Mouse (Mus musculus): ENCODE measurements around the gene Dhx58. TPM values are rescaled to one million over a fixed set of nuclear protein-coding genes. Genes with fewer than 3 reads are reported as not detected.

Dhx58 gene
- polyA plus RNA-seq, 1 experiment = 32.0 TPM

DNA sequence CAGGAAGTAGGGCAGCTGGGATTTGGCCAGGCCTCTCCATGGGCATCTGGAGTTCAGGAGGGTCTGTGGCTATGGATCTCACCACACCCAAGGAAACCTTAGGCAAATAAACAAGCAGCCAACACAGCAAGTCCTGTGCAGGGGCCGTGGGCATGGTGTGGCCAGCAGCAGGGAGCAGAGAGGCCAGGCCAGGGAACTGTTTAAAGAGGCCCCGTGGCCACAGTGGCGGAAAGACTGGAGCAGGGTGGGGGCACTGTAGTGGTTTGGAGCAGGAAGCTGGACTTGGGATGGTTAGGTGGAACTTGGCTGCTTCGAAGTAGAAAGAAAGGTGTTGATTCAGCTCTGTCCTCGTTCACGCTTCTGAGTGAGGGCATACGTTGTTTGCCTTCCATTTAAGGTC is 16.8 kb downstream of the Dhx58 start:
- TF ChIP-seq CTCF (IDR thresholded peaks at IDR 0.05; ENCODE audit: control insufficient read depth, insufficient read depth, insufficient replicate concordance, low read depth, low read length) = no peak
- TF ChIP-seq POLR2A (IDR thresholded peaks at IDR 0.05; ENCODE audit: control insufficient read depth, low read depth, low read length) = no peak

GRCm38 (mm10) chr11:100685371-100685770 is 18.7 kb downstream of the Dhx58 start:
- Histone ChIP-seq H3K27me3 (ENCODE audit: control insufficient read depth, insufficient read depth, low read length) (no peaks in the 10 kb centered on the region), H3K4me1 (ENCODE audit: control insufficient read depth, insufficient read depth, low read length) (no peaks in the 10 kb centered on the region), H3K4me3 (ENCODE audit: control insufficient read depth, low read depth, low read length) (no peak overlapping the region), H3K27ac (ENCODE audit: control insufficient read depth, insufficient read depth, low read depth, low read length) (no peak overlapping the region), H3K36me3 (ENCODE audit: control insufficient read depth, insufficient read depth, low read length) (no peaks in the 10 kb centered on the region)
- TF ChIP-seq CTCF (IDR thresholded peaks at IDR 0.05; ENCODE audit: control insufficient read depth, insufficient read depth, insufficient replicate concordance, low read depth, low read length) = no peak

More for the DNA sequence above, 16.8 kb downstream of the Dhx58 start:
- Histone ChIP-seq H3K27ac (ENCODE audit: control insufficient read depth, insufficient read depth, low read depth, low read length) (no peak overlapping the region), H3K36me3 (ENCODE audit: control insufficient read depth, insufficient read depth, low read length) (no peaks in the 10 kb centered on the region), H3K4me3 (ENCODE audit: control insufficient read depth, low read depth, low read length) (no peak overlapping the region), H3K27me3 (ENCODE audit: control insufficient read depth, insufficient read depth, low read length) (peaks cover 6% of the 10 kb centered on the region), H3K4me1 (ENCODE audit: control insufficient read depth, insufficient read depth, low read length) (peaks cover 6% of the 10 kb centered on the region)

- H3K36me3 ChIP-seq (ENCODE audit: control insufficient read depth, insufficient read depth, low read length) = no peaks in the 10 kb centered on the region
- no peak overlapping the region for H3K27ac ChIP-seq (ENCODE audit: control insufficient read depth, insufficient read depth, low read depth, low read length)
- no peak overlapping the region for H3K4me3 ChIP-seq (ENCODE audit: control insufficient read depth, low read depth, low read length)
- TF ChIP-seq POLR2A (IDR thresholded peaks at IDR 0.05; ENCODE audit: control insufficient read depth, low read depth, low read length) (no peak), CTCF (IDR thresholded peaks at IDR 0.05; ENCODE audit: control insufficient read depth, insufficient read depth, insufficient replicate concordance, low read depth, low read length) (no peak)
- H3K4me1 ChIP-seq (ENCODE audit: control insufficient read depth, insufficient read depth, low read length) = no peaks in the 10 kb centered on the region
- H3K27me3 ChIP-seq (ENCODE audit: control insufficient read depth, insufficient read depth, low read length) = no peaks in the 10 kb centered on the region
Measured at GRCm38 (mm10) chr11:100684084-100684483, 20.0 kb downstream of the Dhx58 start.

DNA sequence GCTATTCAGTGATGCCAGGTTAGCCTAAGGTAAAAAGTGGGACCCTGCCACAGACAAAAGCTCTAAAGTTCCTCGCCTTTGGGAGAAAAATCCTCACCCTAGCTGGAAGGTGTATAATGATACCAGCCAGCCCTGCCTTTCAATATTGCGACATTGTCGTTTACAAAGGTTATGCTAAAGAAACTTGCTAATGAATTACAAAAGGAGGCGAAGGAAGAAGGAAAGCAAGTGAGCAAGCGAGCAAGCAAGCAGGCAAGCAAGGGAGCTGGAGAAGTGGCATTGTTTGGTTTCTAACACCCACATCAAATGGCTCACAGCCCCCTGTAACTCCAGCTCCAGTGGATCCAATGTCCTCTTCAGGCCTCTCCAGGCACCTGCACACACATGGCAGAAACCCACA is 21.5 kb downstream of the Dhx58 start:
- TF ChIP-seq CTCF (IDR thresholded peaks at IDR 0.05; ENCODE audit: control insufficient read depth, insufficient read depth, insufficient replicate concordance, low read depth, low read length) (no peak), POLR2A (IDR thresholded peaks at IDR 0.05; ENCODE audit: control insufficient read depth, low read depth, low read length) (no peak)
- Histone ChIP-seq H3K27me3 (ENCODE audit: control insufficient read depth, insufficient read depth, low read length) (no peaks in the 10 kb centered on the region), H3K36me3 (ENCODE audit: control insufficient read depth, insufficient read depth, low read length) (no peaks in the 10 kb centered on the region), H3K4me1 (ENCODE audit: control insufficient read depth, insufficient read depth, low read length) (no peaks in the 10 kb centered on the region), H3K27ac (ENCODE audit: control insufficient read depth, insufficient read depth, low read depth, low read length) (no peak overlapping the region), H3K4me3 (ENCODE audit: control insufficient read depth, low read depth, low read length) (no peak overlapping the region)

DNA sequence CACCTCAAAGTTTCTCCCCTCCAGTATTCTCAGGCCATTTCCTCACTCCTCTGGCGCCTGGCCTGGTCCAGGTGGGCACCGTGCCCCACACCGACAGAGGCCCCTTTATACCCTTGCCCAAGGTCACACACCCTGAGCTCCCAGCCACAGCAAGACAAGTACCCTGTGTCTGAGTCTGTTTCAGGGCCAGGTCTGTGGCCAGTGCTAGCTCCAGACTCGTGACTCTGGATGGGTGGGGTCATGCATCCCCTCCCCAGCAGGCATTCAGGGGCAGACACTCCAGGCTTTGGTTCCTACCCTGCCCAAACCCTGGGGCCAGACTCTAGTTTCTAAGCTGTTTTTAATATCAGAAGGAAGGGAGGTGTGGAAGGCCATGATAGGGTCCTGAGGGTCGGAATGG is 22.2 kb downstream of the Dhx58 start:
- no peak overlapping the region for H3K27ac ChIP-seq (ENCODE audit: control insufficient read depth, insufficient read depth, low read depth, low read length)
- H3K4me3 ChIP-seq (ENCODE audit: control insufficient read depth, low read depth, low read length) = no peak overlapping the region
- H3K36me3 ChIP-seq (ENCODE audit: control insufficient read depth, insufficient read depth, low read length) = no peaks in the 10 kb centered on the region
- no peaks in the 10 kb centered on the region for H3K4me1 ChIP-seq (ENCODE audit: control insufficient read depth, insufficient read depth, low read length)
- no peaks in the 10 kb centered on the region for H3K27me3 ChIP-seq (ENCODE audit: control insufficient read depth, insufficient read depth, low read length)
- no peak for TF ChIP-seq POLR2A (IDR thresholded peaks at IDR 0.05; ENCODE audit: control insufficient read depth, low read depth, low read length)
- TF ChIP-seq CTCF (IDR thresholded peaks at IDR 0.05; ENCODE audit: control insufficient read depth, insufficient read depth, insufficient replicate concordance, low read depth, low read length) = no peak

GRCm38 (mm10) chr11:100677810-100678209 is 26.3 kb downstream of the Dhx58 start:
- Histone ChIP-seq H3K27me3 (ENCODE audit: control insufficient read depth, insufficient read depth, low read length) (no peaks in the 10 kb centered on the region), H3K4me1 (ENCODE audit: control insufficient read depth, insufficient read depth, low read length) (peaks cover 7% of the 10 kb centered on the region), H3K36me3 (ENCODE audit: control insufficient read depth, insufficient read depth, low read length) (no peaks in the 10 kb centered on the region), H3K4me3 (ENCODE audit: control insufficient read depth, low read depth, low read length) (no peak overlapping the region), H3K27ac (ENCODE audit: control insufficient read depth, insufficient read depth, low read depth, low read length) (no peak overlapping the region)
- TF ChIP-seq POLR2A (IDR thresholded peaks at IDR 0.05; ENCODE audit: control insufficient read depth, low read depth, low read length) = no peak
- TF ChIP-seq CTCF (IDR thresholded peaks at IDR 0.05; ENCODE audit: control insufficient read depth, insufficient read depth, insufficient replicate concordance, low read depth, low read length) = no peak

GRCm38 (mm10) chr11:100673169-100673568 is 30.9 kb downstream of the Dhx58 start:
- no peak overlapping the region for H3K27ac ChIP-seq (ENCODE audit: control insufficient read depth, insufficient read depth, low read depth, low read length)
- no peaks in the 10 kb centered on the region for H3K27me3 ChIP-seq (ENCODE audit: control insufficient read depth, insufficient read depth, low read length)
- peak overlapping the region; percentile 7 for H3K4me3 ChIP-seq (ENCODE audit: control insufficient read depth, low read depth, low read length)
- peaks cover 7% of the 10 kb centered on the region for H3K4me1 ChIP-seq (ENCODE audit: control insufficient read depth, insufficient read depth, low read length)
- H3K36me3 ChIP-seq (ENCODE audit: control insufficient read depth, insufficient read depth, low read length) = no peaks in the 10 kb centered on the region
- no peak for TF ChIP-seq CTCF (IDR thresholded peaks at IDR 0.05; ENCODE audit: control insufficient read depth, insufficient read depth, insufficient replicate concordance, low read depth, low read length)
- TF ChIP-seq POLR2A (IDR thresholded peaks at IDR 0.05; ENCODE audit: control insufficient read depth, low read depth, low read length) = no peak

DNA sequence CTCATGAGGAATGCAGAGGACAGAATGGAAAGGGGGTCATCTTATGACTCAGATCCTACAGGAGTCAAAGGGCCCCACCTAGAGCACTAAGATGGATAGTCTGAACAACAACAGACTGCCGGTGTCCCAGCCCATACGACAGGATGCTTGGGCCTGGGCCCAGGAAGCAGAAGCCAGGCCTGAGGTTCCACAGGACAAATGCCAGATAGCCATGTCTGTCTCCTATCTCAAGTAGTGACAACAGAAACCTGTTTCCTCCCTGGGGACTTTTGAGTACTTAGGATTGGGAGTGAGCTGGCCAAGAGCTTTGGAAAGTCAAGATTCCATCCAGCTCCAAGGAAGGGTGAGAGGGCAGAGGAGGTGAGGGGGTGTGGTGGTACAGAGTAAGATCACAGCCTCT is 32.1 kb downstream of the Dhx58 start:
- H3K4me1 ChIP-seq (ENCODE audit: control insufficient read depth, insufficient read depth, low read length) = peaks cover 7% of the 10 kb centered on the region
- TF ChIP-seq CTCF (IDR thresholded peaks at IDR 0.05; ENCODE audit: control insufficient read depth, insufficient read depth, insufficient replicate concordance, low read depth, low read length) (no peak), POLR2A (IDR thresholded peaks at IDR 0.05; ENCODE audit: control insufficient read depth, low read depth, low read length) (no peak)
- H3K27me3 ChIP-seq (ENCODE audit: control insufficient read depth, insufficient read depth, low read length) = no peaks in the 10 kb centered on the region
- H3K4me3 ChIP-seq (ENCODE audit: control insufficient read depth, low read depth, low read length) = no peak overlapping the region
- no peaks in the 10 kb centered on the region for H3K36me3 ChIP-seq (ENCODE audit: control insufficient read depth, insufficient read depth, low read length)
- no peak overlapping the region for H3K27ac ChIP-seq (ENCODE audit: control insufficient read depth, insufficient read depth, low read depth, low read length)

All from testis, adult 2 months (tissue).